Mouse (Mus musculus) neural tube, embryonic 10.5 days (tissue): ENCODE data around the gene Ntn4.
"Not testable (repeated sequence)": the region's sequence is repeated elsewhere in the genome, so short reads cannot be mapped to it uniquely, and the experiment has no call there.

ENCODE experiments used
- DNase-seq: peaks from one replicate; pipeline ENCODE4 v3.0.0-alpha.2; 2017; ENCODE audit warnings: low spot score; ENCODE audit errors: extremely low spot score

Gene Ntn4

GRCm38 (mm10) chr10:93683896-93684295 is 43.4 kb downstream of the Ntn4 start:
- DNase-seq, result no peak

DNA sequence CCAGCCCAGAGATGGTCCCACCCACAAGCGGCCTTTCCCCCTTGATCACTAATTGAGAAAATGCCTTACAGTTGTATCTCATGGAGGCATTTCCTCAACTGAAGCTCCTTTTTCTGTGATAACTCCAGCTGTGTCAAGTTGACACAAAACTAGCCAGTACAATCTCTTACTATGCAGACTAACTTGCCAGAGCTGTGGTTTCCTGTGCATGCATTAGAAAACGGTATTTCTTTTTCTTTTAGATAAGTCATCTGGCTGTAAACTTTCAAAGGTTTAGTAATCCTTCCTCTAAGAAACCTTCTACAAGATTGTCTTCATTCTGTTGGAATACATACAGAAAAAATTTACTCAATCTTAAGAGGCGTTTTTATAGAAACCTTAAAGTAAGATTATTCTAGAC is 44.9 kb downstream of the Ntn4 start:
- DNase-seq, result not testable (repeated sequence)

DNA sequence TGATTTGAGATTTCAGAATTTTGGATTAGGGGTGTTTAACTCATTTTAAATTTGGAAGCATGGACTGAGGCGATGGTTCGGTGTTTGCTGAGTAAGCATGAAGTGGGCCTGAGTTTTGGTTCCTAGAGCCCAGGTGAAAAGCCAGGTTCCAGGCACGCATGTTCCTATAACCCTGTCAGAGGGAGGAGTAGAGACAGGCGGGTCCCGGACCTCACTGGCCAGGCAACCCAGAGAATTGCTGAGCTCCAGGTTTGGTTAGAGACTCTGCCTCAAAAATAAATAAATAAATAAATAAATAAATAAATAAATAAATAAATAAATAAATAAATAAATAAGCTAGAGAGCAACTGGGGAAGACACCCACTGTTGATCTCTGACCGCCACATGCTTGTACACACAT is 46.1 kb downstream of the Ntn4 start:
- DNase-seq, result no peak

DNA sequence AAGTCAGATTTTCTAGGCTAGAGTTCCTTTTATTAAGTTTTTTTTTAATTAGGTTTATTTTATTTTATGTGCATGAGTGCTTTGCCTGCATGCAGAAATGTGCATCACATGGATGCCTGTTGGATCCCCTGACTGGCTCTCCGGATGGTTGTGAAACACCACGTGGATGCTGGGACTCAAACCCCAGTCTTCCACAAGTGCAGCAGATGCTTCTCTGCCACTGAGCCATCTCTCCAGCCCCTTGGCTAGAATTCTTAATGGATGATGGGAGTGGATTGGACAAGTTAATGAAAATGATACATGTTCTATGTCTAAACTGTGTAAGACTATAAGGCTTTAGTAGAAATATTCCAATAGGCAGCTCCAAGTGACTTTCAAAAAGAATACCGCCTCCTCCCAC is 47.3 kb downstream of the Ntn4 start:
- DNase-seq, result no peak

DNA sequence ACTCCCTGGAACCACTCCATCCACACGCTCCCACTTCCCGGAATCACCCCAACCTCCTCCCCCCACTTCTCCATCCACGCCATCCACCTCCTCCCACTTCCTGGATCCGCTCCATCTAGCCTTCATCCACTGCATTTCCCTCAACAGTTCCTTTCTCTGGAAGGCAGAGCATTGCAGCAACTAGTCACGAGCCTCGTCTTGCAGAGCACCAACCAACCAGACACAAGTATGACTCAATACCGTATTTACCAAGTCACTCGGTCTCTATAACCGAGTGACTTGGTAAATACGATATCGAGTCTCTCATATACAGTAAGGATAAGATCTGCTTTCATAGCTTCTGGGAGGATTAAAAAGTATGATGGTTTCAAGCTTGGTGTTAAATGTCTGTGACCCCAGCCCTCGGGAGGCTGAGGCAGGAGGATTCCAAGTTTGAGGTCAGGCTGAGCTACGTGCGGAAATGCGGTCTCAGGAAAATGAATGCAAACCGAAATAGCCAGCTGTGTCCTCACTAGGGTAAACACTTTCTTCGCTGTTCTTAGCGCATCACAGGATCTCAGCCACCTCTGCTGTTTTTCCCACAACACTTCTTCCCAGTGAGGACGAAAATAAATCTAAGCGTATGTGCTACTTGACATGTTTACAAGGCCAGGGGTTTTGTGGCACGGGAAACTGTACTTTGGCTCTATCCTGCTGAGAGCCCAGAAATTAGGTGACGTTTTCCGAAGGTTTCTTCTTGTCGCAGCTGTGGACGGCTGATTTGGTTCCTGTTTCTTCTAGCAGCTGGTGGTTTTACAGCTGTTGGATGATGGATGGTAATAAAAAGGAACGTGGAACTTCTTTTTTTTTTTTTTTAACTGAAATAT is 48.1 kb downstream of the Ntn4 start:
- no peak for DNase-seq

GRCm38 (mm10) chr10:93691344-93691743 is 50.9 kb downstream of the Ntn4 start:
- no peak for DNase-seq

GRCm38 (mm10) chr10:93695043-93695791 is 54.7 kb downstream of the Ntn4 start:
- DNase-seq, result no peak

- DNase-seq, result no peak
Observed at GRCm38 (mm10) chr10:93696001-93696400, 55.5 kb downstream of the Ntn4 start.

DNA sequence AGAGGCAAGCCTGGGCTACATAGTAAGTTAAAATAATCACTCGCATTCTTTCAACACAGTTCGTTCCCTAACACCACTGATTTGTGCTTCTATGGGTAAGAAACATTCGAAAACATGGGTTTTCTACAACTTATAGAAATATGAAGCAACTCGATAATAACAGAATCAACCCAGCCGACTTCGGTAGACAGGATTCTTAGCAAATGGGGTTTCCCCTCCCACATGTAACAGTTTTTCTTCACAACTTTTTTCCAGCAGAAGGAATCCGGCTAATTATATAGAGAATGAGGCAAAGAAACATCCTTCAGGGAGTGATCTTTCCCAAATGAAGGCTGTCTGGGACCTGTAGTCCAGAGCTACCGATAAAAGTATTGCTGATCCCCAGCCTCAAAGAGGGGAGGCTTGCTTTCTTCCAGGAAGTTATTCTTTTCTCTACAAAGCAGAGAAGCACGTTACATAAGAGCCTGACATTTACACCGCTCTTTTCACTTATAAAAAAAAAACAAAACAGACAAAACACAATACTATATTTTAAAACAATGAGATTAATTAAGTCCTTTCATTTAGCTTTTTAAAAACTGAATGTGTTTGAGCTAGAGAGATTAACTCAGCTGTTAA is 57.5 kb downstream of the Ntn4 start:
- DNase-seq, result no peak

DNA sequence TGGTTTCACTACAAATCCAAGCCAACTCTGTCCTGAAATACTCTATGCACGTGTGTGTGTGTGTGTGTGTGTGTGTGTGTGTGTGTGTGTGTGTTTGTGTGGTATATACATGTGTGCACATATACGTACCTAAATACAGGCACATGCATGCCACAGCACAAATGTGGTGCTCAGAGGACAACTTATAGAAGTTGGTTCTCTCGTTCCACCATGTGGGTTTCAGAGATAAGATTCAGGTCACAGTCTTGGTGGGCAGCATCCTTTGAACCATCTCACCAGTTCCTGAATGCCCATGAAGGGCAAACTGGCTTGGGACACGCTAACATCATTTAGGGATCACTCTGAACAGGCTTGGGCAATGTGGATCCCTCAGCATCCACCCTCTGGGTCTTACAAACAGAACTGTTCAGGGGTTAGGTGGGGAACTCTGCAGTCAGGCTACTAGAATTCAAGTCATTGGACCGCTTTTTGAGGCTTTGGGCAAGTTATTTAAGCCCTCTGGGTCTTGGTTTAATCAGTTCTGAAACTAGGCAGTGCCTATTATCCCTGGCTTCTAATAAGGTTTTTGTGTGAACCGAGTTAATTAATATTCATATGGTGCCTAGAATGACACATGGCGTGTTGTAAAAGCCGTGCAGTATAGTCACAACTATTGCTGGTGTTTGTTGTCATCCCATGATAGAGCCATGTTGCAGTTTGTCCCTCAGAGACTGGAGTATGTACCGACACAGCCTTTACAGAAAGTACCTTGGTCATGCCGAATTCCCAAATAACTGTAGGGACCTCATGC is 59.4 kb downstream of the Ntn4 start:
- no peak for DNase-seq

DNA sequence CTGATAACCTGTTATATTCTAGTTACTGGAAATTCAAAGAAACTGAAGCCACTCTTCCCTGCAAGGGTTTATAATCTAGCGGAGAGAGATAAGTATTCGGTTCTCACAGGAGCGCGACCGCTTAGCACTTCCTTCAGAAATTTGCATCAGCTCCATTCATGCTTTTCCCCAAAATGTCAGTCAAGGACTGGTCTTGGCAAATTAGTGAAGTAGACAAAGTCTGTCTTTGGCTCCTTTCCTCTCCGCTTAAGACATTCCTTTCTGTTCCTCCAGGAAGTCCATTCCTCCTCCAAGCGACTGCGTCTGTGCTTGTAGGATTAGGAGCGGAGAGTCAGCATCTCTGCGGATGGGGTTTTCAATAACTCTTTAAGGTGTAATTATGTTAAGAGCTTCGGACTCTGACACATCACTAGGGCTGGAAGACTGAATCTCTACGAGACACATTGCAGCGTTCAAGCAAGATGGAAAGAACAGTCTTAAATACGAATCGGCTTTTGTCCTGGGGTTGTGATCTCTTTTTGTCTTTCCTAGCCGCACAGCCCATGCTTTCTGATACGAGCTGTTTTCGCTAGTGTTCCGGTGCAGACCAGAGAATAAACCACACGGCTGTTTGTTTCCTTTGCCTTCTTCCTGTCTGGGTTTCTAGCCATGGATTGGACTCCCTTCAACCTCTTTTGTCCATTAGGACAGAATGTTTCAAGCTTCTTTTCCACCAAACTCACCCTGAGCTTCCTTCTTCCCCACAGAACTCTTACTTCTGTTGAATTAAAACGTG is 60.3 kb downstream of the Ntn4 start:
- DNase-seq, result no peak

DNA sequence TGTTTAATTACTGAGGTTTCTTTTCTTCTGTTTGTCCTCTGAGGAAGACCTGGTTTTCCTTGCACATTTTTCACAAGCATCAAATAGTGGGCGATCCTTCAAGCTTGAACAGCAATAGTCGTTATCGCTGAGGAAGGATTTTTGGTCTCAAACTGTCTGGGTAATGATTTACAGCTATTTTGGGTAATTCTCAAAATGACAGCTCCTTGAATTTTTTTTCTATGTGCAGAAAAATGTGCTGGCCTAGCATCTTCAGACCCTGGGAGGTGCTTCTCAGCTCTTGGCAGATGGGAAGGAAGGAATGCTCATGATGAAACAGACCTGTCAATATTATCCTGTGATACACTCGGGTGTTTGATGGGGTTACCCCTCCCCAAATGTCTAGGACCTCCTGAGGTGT is 63.5 kb downstream of the Ntn4 start:
- DNase-seq, result no peak

DNA sequence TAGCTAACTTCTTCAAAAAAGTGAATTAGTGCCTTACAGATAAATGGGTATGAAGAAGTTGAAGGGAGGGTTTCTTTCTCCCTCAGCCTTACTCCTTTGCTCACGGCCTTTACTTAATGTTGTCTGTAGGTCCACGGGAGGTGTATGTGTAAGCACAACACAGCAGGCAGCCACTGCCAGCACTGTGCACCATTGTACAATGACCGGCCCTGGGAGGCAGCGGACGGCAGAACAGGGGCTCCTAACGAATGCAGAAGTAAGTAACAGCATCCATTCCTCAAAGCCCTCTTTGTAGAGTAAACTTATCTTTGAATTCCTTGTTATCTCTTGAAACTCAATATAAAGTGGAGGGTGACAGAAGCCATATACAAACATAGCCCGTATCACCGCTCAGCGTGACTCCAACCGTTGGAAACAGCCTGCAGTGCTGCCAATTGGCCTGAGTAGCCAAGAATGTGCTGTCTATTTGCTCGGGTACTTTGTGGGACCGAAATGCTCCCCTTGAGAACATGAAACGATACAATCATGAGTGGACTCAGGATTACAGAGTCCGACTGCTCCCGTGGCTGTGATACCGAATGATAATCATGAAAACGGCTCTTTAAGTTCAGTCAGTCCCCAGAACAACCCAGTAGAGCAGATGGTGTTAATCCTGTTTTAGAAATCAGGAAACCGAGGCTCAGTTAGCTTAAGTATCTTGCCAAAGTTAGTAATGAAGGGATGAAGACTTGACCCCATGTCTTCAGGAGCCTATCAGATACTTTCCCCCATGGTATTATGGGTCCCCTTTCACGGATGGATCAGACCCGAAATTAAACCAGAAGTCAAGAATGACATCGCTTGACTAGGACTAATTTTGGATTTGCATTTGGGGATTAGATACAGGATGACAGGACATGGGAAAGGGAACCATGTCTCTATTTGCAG is 66.9 kb downstream of the Ntn4 start:
- no peak for DNase-seq

GRCm38 (mm10) chr10:93708076-93708473 is 67.6 kb downstream of the Ntn4 start:
- no peak for DNase-seq

DNA sequence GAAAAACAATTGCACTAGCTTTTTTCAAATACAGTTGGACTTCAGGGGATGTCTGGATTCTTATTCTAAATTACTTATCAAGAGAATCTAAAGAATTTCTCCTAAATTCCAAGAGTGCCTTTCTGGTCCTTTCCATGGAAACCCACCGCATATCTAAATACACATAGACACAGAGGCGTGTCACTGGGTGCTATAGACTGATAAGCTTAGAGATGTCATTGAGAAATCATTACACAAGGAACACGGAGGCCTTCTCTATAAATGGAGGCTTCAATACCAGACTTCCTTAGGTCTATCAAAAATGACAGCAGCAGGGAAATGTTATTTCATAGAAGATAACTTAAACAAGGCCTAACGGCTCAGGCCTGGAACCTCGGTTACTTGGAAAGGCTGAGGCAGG is 68.0 kb downstream of the Ntn4 start:
- no peak for DNase-seq

DNA sequence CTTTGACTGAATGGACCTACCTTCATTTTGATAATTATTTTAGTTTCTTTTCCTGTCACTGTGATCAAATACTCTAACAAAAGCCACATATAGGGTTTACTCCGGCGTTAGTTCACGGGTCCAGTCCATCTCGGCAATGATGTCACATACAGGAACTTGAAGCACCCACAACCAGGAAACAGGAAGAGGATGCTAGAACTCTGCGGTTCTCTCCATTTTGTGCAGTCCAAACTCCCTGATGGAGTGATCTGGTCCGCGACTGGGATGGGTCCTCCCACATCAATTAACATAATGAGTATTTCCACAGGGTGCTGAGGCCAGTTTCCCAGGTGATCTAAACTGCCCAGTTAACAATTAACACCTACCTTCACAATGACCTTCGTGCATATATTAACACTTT is 69.1 kb downstream of the Ntn4 start:
- DNase-seq, result no peak

DNA sequence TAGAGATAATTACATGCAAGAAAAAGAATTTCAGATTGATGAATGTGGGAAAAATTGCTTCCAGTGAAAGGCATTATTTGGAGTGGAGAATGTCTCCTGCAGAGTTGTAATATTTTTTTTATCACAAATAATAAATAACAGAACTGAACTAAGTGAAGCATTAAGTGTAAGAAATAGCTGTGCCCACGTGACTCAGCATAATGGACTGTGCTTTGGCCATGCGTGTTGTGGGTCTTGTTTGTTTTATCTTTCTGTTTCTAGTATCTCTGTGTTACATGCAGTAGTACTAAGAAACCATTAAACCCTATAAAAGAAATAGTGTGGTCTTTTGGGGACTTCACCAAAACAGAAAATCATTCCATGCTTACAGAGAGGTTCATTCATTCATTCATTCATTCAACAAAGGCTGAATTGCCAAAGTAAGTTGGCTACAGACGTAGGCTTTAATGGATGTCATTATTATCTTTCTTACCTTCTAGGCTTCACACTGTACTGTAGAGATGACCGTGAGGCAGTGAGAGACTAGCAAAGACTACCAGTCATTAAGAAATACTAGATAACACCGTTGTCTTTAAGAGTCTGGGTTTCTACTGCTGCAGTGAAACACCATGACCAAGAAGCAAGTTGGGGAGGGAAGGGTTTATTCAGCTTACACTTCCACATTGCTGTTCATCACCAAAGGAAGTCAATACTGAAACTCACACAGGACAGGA is 81.3 kb downstream of the Ntn4 start:
- no peak for DNase-seq

DNA sequence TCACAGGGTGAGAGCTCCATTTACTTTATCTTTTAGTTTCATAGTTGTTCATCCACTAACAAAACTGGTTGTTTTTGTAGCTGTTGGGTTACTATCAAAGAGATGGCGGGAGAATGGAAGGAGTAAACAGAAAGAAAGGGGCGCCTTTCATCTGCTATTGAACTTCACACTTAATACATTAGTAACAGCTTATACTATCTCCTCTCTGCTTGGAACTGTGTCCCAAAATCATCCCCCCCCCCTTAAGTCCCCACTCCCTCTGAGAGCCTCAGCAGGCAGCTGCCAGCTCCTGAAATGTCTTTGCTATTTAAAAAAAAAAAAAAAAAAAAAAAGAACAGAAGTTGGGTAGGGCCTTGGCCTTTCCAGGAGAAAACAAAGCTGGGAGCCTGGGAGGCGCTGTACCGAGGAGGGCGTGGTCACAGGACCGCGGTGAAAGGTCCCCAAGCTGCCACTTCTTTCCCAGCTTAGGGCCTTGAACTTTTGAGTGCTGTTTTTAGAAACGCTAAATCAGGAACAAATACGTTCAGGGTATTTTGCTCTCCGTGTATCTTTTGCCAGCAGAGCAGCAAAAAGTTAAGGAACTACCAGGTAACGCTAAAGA is 83.6 kb downstream of the Ntn4 start:
- DNase-seq, result peak; percentile 22

GRCm38 (mm10) chr10:93728131-93728530 is 87.7 kb downstream of the Ntn4 start:
- no peak for DNase-seq
